Mouse (Mus musculus) G1E (cell line): ENCODE measurements around the gene Olfr1494. TPM values are rescaled to one million over a fixed set of nuclear protein-coding genes. Genes with fewer than 3 reads are reported as not detected.

ENCODE experiments used
- ATAC-seq: 2 replicates; pipeline ENCODE4 v1.8.0; 2016; ENCODE audit warnings: mild to moderate bottlenecking; ENCODE audit not compliant: insufficient number of reproducible peaks, poor library complexity, low FRiP score, severe bottlenecking; ENCODE audit errors: extremely low read depth
- DNase-seq: peaks from one replicate; pipeline ENCODE4 v3.0.0; 2012; ENCODE audit warnings: low spot score
- H3K27me3 ChIP-seq: 2 replicates; pipeline ENCODE4 v1.6.1; 2012; ENCODE audit warnings: mild to moderate bottlenecking, low read length, inconsistent platforms; ENCODE audit not compliant: insufficient read depth
- H3K36me3 ChIP-seq: replicated peaks from 2 replicates; pipeline ENCODE3; 2012; ENCODE audit warnings: mild to moderate bottlenecking, inconsistent platforms
- H3K4me1 ChIP-seq: 2 replicates; pipeline ENCODE4 v1.6.1; 2012; ENCODE audit warnings: low read depth, low read length, inconsistent platforms, mixed read lengths; ENCODE audit not compliant: insufficient read depth
- H3K4me3 ChIP-seq: 2 replicates; pipeline ENCODE4 v1.5.1; 2012; ENCODE audit warnings: low read depth, mild to moderate bottlenecking, inconsistent platforms, low read length, moderate library complexity, mixed read lengths
- H3K9me3 ChIP-seq: replicated peaks from 2 replicates; pipeline ENCODE4 v1.6.1; 2012; ENCODE audit warnings: inconsistent platforms
- CTCF ChIP-seq: IDR thresholded peaks from 2 replicates; pipeline ENCODE4 v1.5.1; 2012; ENCODE audit warnings: low read depth, low read length, inconsistent platforms, mixed read lengths
- GATA1 ChIP-seq: IDR thresholded peaks from 2 replicates; pipeline ENCODE4 v1.6.1; 2012; ENCODE audit warnings: borderline replicate concordance, low read length, inconsistent platforms, mixed read lengths
- GATA2 ChIP-seq: IDR thresholded peaks from 2 replicates; pipeline ENCODE4 v1.6.1; 2012; ENCODE audit warnings: low read depth, low read length, inconsistent platforms, borderline replicate concordance
- POLR2AphosphoS5 ChIP-seq: IDR thresholded peaks from 2 replicates; pipeline ENCODE4 v1.6.1; 2012; ENCODE audit warnings: low read depth, low read length, inconsistent platforms; ENCODE audit not compliant: insufficient replicate concordance
- TAL1 ChIP-seq: conservative IDR thresholded peaks from 2 replicates; pipeline ENCODE4 v1.6.1; 2012; ENCODE audit warnings: low read depth, low read length, inconsistent platforms, mixed read lengths
- polyA plus RNA-seq: library from polyadenylated mRNA; stranded (reverse); fragments of >175 nt; gene quantifications from 2 replicates; pipeline ENCODE4 v1.2.3, GENCODE M21; 2012
- total RNA-seq, 2 experiments: library from RNA; stranded (forward) in 1 of 2; stranded (reverse) in 1 of 2; fragments of 200-1000 nt in 1 of 2; fragments of >200 nt in 1 of 2; fragmentation: Nextera tagmentation in 1 of 2; gene quantifications; 2 replicates each; pipeline ENCODE4 v1.2.3; 2014 to 2017

The Olfr1494 gene
- total RNA-seq (2014; fragmentation: Nextera tagmentation) (not detected in 2 replicates), total RNA-seq (2017) (0.05 and 0.12 TPM in 2 replicates), polyA plus RNA-seq (not detected in 2 replicates)

DNA sequence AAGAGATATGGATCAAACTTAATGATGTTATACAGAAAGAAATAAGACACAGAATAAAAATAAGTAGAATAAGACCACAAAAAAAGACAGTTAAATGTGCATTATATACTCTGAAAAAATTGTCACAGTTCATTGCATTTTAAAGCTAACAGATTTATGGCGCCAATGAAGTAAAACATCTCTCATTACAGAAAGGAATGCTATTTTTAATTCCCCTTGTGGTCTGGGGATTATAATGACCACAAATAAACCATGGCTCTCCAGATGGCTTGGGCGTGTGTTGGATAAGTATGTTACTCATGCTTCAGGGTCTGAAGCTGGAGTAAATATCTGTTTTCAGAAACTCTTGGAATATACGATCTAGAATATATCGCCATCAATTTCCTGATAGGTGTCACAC lies at the start of gene Olfr1494:
Olfr1494 (plus strand) TSS at position 301 of the 400 bp plus-strand sequence.
- Histone ChIP-seq H3K4me1 (no peaks in the 10 kb centered on the region), H3K9me3 (no peaks in the 10 kb centered on the region), H3K36me3 (no peaks in the 10 kb centered on the region), H3K27me3 (no peaks in the 10 kb centered on the region), H3K4me3 (no peak within 1 kb of the TSS)
- ATAC-seq (no peak), DNase-seq (no peak)
- TF ChIP-seq CTCF = no peak
- TF ChIP-seq TAL1 = no peak
- no peak for TF ChIP-seq POLR2AphosphoS5
- TF ChIP-seq GATA1 = no peak
- no peak for TF ChIP-seq GATA2

DNA sequence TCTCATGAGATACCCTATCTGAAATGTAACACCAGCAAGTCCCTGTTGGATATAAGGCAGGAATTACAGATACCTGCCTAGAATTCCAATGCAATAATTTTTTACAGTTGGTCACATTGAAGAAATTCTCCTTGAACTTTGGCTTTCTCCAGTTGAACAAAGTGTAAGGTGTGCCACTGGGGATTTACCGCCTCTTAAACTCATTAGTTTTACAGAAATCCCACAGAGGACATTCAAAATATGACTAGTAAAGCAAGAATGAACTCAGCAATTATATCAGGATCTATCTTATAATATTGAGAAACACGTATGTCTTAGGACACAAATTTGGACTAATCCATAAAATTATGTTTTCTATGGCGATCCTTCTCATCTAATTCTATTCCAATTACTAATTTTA lies 42.6 kb upstream of the Olfr1494 start, which contains the start of gene Olfr1491:
Olfr1491 (plus strand) TSS at position 301 of the 400 bp plus-strand sequence.
- TF ChIP-seq CTCF = no peak
- TF ChIP-seq TAL1 = no peak
- TF ChIP-seq GATA2 = no peak
- no peak for TF ChIP-seq GATA1
- no peak for DNase-seq
- ATAC-seq = no peak
- H3K27me3 ChIP-seq = no peaks in the 10 kb centered on the region
- no peaks in the 10 kb centered on the region for H3K36me3 ChIP-seq
- no peaks in the 10 kb centered on the region for H3K9me3 ChIP-seq
- no peak within 1 kb of the TSS for H3K4me3 ChIP-seq
- H3K4me1 ChIP-seq = no peaks in the 10 kb centered on the region

DNA sequence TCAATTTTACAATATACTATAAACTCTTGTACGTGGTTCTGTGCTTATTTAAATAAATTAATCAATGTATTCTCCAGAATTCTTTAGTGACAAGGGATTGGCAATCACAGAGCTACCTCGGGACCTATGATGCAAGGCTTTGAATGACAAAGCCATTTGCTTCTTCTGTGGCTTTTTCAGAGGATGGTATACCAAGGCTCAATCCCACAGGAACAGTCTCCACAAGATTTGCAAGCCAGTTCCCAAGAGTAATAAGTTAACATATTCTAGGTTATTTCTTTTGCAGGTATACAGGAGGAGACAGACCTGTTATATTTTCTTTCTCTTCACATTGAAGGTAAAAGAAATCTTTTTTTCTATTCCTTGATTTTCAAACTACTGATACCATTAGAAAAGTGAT lies 16.6 kb upstream of the Olfr1494 start, which contains the start of gene Olfr1493-ps1:
Olfr1493-ps1 (plus strand) TSS at position 301 of the 400 bp plus-strand sequence.
- no peak for ATAC-seq
- TF ChIP-seq GATA2 (no peak), TAL1 (no peak), GATA1 (no peak), CTCF (no peak), POLR2AphosphoS5 (no peak)
- no peaks in the 10 kb centered on the region for H3K27me3 ChIP-seq
- no peaks in the 10 kb centered on the region for H3K4me1 ChIP-seq
- no peak for DNase-seq
- no peaks in the 10 kb centered on the region for H3K36me3 ChIP-seq
- no peaks in the 10 kb centered on the region for H3K9me3 ChIP-seq
- no peak within 1 kb of the TSS for H3K4me3 ChIP-seq

DNA sequence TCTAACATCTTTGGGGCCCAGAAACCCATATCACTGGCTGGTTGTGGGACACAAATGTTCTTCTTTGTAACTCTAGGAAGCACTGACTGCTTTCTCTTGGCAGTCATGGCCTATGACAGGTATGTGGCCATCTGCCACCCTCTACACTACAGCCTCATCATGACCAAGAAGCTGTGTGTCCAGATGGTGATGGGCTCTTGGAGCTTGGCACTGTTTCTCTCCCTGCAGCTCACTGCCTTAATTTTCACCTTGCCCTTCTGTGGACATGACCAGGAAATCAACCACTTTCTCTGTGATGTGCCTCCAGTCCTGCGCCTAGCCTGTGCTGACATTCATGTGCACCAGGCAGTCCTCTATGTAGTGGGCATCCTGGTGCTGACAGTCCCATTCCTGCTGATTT lies 9.8 kb downstream of the Olfr1494 start:
- Histone ChIP-seq H3K36me3 (no peaks in the 10 kb centered on the region), H3K4me1 (no peaks in the 10 kb centered on the region), H3K4me3 (no peak overlapping the region), H3K27me3 (no peaks in the 10 kb centered on the region), H3K9me3 (no peaks in the 10 kb centered on the region)
- no peak for ATAC-seq
- TF ChIP-seq GATA2 (no peak), GATA1 (no peak), TAL1 (no peak), POLR2AphosphoS5 (no peak), CTCF (no peak)
- no peak for DNase-seq

DNA sequence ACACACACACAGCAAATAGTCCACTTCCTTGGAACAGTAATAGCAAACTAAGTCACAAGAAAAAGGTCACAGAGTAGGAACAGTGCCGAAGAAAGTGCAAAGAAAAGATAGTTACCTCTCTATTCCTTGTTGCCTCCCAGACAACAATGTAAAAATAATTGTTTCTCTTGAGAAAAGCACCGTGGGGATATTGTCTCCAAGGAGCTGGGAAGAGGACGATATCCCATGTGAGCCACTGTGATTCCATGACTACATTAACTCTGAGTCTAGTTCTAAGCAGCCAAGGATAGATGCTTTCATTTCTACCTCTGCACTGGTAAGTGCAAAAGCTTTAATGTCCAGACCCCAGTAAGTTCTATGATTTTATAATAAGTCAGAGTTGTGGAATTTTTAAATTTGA lies 24.8 kb downstream of the Olfr1494 start, which contains the start of gene Olfr1495:
Olfr1495 (plus strand) TSS at position 301 of the 400 bp plus-strand sequence.
- Histone ChIP-seq H3K27me3 (no peaks in the 10 kb centered on the region), H3K4me3 (no peak within 1 kb of the TSS), H3K9me3 (no peaks in the 10 kb centered on the region), H3K36me3 (no peaks in the 10 kb centered on the region), H3K4me1 (no peaks in the 10 kb centered on the region)
- TF ChIP-seq POLR2AphosphoS5 (no peak), CTCF (no peak), GATA1 (no peak), GATA2 (no peak), TAL1 (no peak)
- ATAC-seq (no peak), DNase-seq (no peak)

DNA sequence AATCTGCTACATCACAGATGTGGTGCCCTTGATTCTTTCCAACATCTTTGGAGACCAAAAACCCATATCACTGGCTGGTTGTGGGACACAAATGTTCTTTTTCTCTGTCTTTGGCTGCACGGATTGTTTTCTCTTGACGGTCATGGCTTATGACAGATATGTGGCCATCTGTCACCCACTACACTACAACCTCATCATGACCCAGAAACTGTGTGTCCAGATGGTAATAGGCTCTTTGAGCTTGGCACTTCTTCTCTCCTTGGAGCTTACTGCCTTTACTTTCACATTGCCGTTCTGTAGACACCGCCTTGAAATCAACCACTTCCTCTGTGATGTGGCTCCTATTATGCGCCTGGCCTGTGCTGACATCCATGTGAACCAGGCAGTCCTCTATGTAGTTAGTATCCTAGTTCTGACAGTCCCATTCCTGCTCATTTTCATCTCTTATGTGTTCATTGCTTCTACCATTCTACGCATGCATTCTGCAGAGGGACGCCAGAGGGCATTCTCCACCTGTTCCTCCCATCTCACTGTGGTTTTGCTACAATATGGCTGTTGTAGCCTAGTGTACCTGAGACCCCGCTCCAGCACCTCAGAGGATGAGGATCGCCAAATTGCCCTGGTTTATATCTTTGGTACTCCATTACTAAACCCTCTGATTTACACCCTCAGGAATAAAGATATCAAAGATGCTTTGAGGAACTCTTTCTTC lies 29.2 kb downstream of the Olfr1494 start:
- Histone ChIP-seq H3K36me3 (no peaks in the 10 kb centered on the region), H3K4me1 (no peaks in the 10 kb centered on the region), H3K9me3 (peaks cover 2% of the 10 kb centered on the region; the same call in 1 of the 2 replicates), H3K27me3 (no peaks in the 10 kb centered on the region), H3K4me3 (no peak overlapping the region)
- TF ChIP-seq CTCF (no peak), POLR2AphosphoS5 (no peak), GATA2 (no peak), TAL1 (no peak), GATA1 (no peak)
- no peak for DNase-seq
- no peak for ATAC-seq
